Mouse (Mus musculus): Measurements from ENCODE around the gene Pfkfb4.

The Pfkfb4 gene

GRCm38 (mm10) chr9:108992620-108993361 lies 1.2 kb downstream of the Pfkfb4 start:
- no peak for DNase-seq (ENCODE audit: low read depth, low spot score)

- DNase-seq (ENCODE audit: low read depth, low spot score) = no peak
These were observed 4.8 kb downstream of the Pfkfb4 start for GRCm38 (mm10) chr9:108996411-108996810.

DNA sequence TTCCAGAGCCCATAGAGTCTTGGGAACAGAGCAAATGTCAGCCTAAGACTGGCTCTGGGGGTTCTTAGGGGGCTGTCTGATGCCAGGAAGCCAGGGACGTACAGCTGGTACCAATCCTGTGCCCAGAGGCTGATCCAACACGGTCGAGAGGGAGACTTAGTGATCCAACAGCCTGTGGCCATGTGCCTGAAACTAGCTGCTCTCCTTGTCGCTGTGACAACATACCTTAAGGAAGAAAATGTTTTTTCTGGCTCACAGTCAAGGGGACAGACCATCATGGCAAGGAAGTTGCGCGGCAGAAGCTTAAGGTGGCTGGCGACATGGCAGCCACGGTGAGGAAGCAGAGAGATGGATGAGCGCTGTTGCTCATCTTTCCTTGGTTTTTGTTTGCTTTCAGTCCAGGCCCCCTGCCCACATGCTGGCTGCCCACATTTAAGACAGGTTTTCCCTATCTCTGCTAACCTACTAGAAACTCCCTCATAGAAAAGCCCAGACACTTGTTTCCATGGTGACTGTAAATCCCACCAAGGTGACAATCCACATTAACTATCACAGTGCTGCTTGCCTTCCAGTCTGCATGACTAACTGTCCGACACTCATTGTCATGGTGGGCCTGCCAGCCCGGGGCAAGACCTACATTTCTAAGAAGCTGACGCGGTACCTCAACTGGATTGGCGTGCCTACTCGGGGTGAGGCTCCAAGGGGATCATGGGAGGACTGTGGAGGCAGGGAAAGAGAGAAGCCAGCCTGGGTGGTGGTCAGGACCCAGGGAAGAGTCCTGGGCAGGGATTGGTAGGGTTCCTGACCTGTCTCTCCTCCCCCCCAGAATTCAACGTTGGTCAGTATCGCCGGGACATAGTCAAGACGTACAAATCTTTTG lies 6.9 kb downstream of the Pfkfb4 start:
- no peak for DNase-seq (ENCODE audit: low read depth, low spot score)

- DNase-seq (ENCODE audit: low read depth, low spot score) = no peak
These were observed 7.6 kb downstream of the Pfkfb4 start for GRCm38 (mm10) chr9:108999167-108999526.

GRCm38 (mm10) chr9:109000726-109001125 lies 9.1 kb downstream of the Pfkfb4 start:
- DNase-seq (ENCODE audit: low read depth, low spot score) = peak; percentile 74

DNA sequence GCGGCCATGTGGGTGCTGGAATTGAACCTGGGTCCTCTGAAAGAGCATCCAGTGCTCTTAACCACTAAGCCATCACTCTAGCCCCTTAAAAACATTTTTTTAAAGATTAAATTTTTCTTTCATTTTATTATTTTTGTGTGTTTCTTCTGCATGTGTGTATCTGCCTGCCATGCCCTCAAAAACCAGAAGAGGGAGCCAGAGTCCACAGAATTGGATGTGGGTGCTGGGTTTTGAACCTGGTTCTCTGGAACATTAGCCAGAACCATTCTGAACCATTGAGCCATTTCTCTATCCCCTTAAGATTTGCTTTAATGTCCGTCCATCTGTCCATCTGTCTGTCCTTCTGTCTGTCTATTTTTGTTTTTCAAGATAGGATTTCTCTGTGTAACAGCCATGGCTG lies 11.6 kb downstream of the Pfkfb4 start:
- no peak for DNase-seq (ENCODE audit: low read depth, low spot score)

- DNase-seq (ENCODE audit: low read depth, low spot score) = peak; percentile 74
These were observed 15.6 kb downstream of the Pfkfb4 start for GRCm38 (mm10) chr9:109007025-109007780.

- DNase-seq (ENCODE audit: low read depth, low spot score) = peak; percentile 43
These were observed 16.5 kb downstream of the Pfkfb4 start for GRCm38 (mm10) chr9:109008081-109008480.

- DNase-seq (ENCODE audit: low read depth, low spot score) = no peak
These were observed 17.5 kb downstream of the Pfkfb4 start for GRCm38 (mm10) chr9:109008994-109009635.

DNA sequence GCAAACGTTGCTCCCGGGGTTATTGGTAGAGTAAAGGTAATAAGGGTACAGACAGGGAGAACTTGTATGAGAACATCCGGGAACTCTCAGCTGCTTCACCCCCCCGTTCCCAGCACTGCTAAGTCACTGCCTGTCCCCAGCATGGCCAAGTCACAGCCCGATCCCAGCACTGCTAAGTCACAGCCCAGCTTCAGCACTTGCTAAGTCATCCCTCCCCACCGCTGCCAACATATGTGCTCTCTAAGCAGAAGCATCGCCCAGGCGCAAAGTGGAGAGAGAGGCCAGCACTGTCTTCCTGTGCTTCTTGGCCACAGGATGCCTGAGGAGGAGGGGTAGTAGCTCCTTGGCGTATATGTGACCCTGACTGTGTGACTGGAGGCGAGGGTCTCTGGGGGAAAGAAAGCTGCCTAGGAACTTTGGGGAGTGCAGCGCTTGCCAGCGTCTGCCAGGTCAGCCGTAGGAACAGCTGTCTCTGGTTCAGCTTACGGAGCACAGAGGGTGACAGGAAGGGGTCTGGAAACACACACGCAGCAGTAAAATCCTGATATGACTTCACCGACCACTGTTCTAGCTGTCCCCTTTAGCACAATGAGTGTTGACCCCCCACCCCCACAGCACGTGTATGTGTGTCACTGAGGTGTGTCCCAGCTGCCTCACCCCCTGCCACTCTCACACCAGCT lies 18.2 kb downstream of the Pfkfb4 start:
- peak; percentile 97 for DNase-seq (ENCODE audit: low read depth, low spot score)

DNA sequence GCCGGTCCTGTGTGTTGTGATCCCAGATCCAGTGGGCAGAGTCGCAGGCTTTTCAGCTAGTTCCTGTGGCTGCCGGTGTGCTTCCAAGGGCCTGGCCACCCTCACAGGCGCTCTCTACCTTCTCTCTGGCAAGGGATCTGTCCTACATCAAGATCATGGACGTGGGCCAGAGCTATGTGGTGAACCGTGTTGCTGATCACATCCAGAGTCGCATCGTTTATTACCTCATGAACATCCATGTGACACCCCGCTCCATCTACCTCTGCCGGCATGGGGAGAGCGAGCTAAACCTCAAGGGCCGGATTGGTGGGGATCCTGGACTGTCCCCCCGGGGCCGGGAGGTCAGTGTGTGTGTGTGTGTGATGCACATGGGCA lies 18.7 kb downstream of the Pfkfb4 start:
- DNase-seq (ENCODE audit: low read depth, low spot score) = peak; percentile 75

DNA sequence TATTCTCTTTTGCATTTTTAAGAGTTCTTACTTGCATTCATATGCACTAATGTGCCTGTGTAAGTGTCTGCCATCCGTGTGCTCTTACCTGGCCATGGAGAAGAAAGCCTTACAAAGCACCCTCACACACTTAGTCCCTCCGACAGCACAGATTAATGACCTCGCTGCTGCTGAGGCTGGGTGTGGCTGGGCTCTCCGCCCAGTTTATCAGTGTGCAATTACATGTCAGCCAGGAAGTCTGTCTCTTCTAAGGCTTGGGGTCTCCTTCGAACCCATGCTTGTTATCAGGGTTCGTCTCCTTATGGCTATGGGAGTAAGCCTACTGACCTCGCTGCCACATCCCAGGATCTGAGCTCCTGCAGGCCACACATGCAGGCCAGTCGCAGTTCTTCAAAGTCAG lies 23.8 kb downstream of the Pfkfb4 start:
- no peak for DNase-seq (ENCODE audit: low read depth, low spot score)

DNA sequence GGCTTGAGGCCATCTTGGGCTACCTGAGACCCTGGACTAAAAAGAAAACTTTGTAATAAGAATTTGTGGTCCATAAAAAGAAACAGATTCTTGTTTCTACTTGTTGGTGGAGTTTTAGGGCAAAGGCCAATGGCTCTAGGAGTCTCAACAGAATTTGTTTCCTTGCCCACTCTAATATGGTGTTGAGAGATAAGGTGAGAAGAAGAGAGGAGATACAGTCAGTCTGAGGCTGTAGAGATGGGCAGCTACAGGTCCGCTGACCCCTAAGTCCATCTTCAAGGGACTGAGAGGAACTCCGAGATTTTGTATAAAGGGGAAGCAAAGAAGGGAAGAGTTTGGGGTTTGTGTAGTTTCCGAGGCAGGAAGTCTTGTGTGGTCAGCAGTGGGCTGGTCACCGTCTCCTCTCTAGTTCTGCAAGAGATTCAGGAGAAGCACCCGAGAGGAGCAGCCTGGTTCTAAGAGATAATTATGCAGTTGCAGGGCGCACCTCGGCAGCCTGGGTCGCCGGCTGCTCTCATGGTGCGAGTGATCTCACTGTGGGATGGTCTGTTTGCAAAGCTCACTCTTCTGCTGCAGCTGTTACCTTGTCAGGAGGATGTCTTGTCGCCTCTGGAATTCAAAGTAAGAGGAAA lies 25.5 kb downstream of the Pfkfb4 start:
- no peak for DNase-seq (ENCODE audit: low read depth, low spot score)

DNA sequence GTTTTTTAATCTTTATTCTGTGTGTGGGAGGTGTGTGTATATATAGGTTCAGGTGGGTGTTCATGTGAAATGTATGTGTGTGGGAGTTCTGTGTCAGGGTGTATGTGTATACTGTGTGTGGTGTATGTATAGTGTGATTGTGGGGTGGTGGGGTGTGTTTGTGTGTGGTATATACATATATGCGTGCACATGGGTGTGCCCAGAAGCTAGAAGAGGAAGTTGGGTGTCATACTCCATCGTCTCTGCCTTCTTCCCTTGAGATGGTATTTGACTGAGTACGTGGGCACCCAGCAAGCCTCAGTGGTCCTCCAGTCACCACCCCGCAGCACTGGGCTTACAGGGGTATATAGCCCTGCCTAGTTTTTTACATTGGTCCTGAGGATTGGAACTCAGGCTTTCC lies 29.9 kb downstream of the Pfkfb4 start:
- no peak for DNase-seq (ENCODE audit: low read depth, low spot score)

DNA sequence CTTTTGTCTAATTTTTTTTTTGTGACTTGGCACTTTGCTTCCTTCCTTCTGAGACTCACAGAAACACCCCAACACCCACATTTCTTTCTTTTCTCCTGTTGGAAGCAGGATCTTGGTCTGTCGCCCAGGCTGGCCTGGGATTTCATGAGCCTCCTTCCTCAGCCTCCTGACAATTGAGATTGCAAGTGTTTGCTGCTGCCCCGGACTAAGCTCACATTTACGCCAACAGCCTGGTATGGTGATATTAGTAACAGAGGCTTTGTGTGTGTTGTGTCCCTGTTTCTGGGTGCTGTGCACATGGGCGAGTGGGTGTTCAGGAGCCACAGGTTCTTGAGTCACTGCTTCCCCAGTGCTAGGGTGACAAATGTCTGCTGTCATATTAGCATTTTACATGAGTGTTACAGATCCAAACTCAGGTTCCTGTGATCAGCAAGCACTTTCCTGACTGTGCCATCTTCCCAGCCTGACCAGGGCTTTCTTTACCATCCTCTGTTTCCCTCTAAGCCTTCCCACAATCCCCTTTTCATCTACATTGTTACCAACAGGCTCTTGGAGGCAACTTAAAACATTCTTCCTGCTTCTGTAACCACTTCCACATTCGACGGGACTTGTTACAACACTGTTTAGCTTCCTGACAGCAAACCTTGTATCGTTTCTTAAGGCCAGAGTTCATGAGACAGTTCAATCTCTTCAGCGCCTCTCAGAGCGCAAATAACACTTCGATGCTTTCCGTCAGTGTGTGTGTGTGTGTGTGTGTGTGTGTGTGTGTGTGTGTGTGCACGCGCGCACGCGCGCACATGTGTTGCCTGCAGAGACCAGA lies 31.5 kb downstream of the Pfkfb4 start:
- DNase-seq (ENCODE audit: low read depth, low spot score) = no peak

GRCm38 (mm10) chr9:109027521-109027920 lies 35.9 kb downstream of the Pfkfb4 start:
- peak; percentile 83 for DNase-seq (ENCODE audit: low read depth, low spot score)

GRCm38 (mm10) chr9:109028421-109028820 lies 36.8 kb downstream of the Pfkfb4 start:
- DNase-seq (ENCODE audit: low read depth, low spot score) = no peak

DNA sequence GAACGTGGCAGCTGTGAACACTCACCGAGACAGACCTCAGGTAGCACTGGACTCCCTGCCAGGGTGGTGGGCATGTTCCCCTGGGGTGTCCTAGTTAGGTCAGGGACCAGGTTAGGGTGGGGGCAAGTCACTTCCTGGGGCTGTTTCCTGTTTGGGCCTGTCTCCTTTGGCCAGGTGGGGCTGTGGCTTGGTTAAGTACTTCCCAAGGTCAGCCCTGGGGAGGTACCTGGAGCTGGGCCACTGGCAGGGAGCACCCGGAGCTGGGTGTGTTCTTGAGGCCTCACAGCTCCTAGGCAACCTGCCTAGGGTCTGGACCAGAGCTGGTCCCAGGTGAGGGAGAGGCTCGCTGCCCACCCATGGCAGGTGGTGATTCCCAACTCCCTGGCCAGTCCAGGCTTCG lies 37.3 kb downstream of the Pfkfb4 start:
- DNase-seq (ENCODE audit: low read depth, low spot score) = no peak

- DNase-seq (ENCODE audit: low read depth, low spot score) = no peak
These were observed 38.7 kb downstream of the Pfkfb4 start for GRCm38 (mm10) chr9:109030312-109030711.

DNA sequence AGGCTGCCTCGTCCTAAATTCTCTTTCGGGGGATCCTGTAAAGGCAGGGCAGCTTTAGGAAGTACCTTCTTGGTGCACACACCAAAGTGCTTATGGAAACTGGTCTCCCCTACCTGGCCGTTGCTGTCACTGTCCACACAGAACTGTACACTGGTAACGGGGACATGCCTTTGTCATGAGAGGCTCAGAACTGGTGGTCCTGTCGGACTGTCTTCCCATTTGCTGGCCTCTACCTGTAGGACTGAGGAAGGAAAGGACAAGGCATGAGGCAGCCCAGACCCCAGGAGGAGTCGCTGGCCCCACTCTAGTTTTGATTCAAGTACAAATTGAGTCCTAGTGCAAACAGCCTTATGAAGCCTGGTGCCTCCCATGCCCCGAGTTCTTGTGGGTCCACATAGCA lies 39.4 kb downstream of the Pfkfb4 start:
- no peak for DNase-seq (ENCODE audit: low read depth, low spot score)

Data from skeletal muscle tissue, adult 2 months (tissue).